Mouse (Mus musculus): ENCODE measurements around the gene Tpgs1. TPM values are rescaled to one million over a fixed set of nuclear protein-coding genes. Genes with fewer than 3 reads are reported as not detected.

Tpgs1 gene
- polyA plus RNA-seq, 1 experiment: 60.3 TPM

- no peak for TF ChIP-seq POLR2A (IDR thresholded peaks at IDR 0.05; ENCODE audit: low read depth, low read length)
- TF ChIP-seq CTCF (conservative IDR thresholded peaks at IDR 0.05; ENCODE audit: insufficient read depth, insufficient read length, low read depth, low read length): no peak
- H3K4me1 ChIP-seq (ENCODE audit: control insufficient read depth, insufficient read depth, low read length): no peaks in the 10 kb centered on the region
- no peak for DNase-seq
- no peak overlapping the region for H3K4me3 ChIP-seq (ENCODE audit: insufficient read depth, low read depth, low read length)
- 84% methylated on average over 8 of the region's 8 CpGs for WGBS
- H3K36me3 ChIP-seq (ENCODE audit: control insufficient read depth, insufficient read depth, low read length): no peaks in the 10 kb centered on the region
- H3K27me3 ChIP-seq (replicated peaks; ENCODE audit: control insufficient read depth, insufficient read depth, low read length): no peaks in the 10 kb centered on the region; the same call in 1 of the 2 replicates
- no peak overlapping the region for H3K27ac ChIP-seq (ENCODE audit: insufficient read depth, low read depth, low read length)
Measured at GRCm38 (mm10) chr10:79636287-79636686, 32.9 kb upstream of the Tpgs1 start.

- Histone ChIP-seq H3K27ac (ENCODE audit: insufficient read depth, low read depth, low read length) (no peak within 1 kb of the TSS), H3K27me3 (replicated peaks; ENCODE audit: control insufficient read depth, insufficient read depth, low read length) (no peaks in the 10 kb centered on the region; the same call in 1 of the 2 replicates), H3K4me3 (ENCODE audit: insufficient read depth, low read depth, low read length) (peak within 1 kb of the TSS; percentile 18; the same call in 1 of the 2 replicates), H3K4me1 (ENCODE audit: control insufficient read depth, insufficient read depth, low read length) (no peaks in the 10 kb centered on the region), H3K36me3 (ENCODE audit: control insufficient read depth, insufficient read depth, low read length) (no peaks in the 10 kb centered on the region)
- no peak for DNase-seq
- 1% methylated on average over 112 of the region's 116 CpGs for WGBS
- TF ChIP-seq POLR2A (IDR thresholded peaks at IDR 0.05; ENCODE audit: low read depth, low read length): no peak
- no peak for TF ChIP-seq CTCF (conservative IDR thresholded peaks at IDR 0.05; ENCODE audit: insufficient read depth, insufficient read length, low read depth, low read length)
Measured at GRCm38 (mm10) chr10:79637128-79638110, 31.8 kb upstream of the Tpgs1 start, which contains the start of gene Shc2. Gene Shc2 (minus strand): TSS chr10:79637918.

- no peak for TF ChIP-seq POLR2A (IDR thresholded peaks at IDR 0.05; ENCODE audit: low read depth, low read length)
- no peak for TF ChIP-seq CTCF (conservative IDR thresholded peaks at IDR 0.05; ENCODE audit: insufficient read depth, insufficient read length, low read depth, low read length)
- no peak overlapping the region for H3K27ac ChIP-seq (ENCODE audit: insufficient read depth, low read depth, low read length)
- no peaks in the 10 kb centered on the region; the same call in 1 of the 2 replicates for H3K27me3 ChIP-seq (replicated peaks; ENCODE audit: control insufficient read depth, insufficient read depth, low read length)
- WGBS: 10% methylated on average over 23 of the region's 23 CpGs
- no peak for DNase-seq
- no peaks in the 10 kb centered on the region for H3K36me3 ChIP-seq (ENCODE audit: control insufficient read depth, insufficient read depth, low read length)
- no peaks in the 10 kb centered on the region for H3K4me1 ChIP-seq (ENCODE audit: control insufficient read depth, insufficient read depth, low read length)
- no peak overlapping the region for H3K4me3 ChIP-seq (ENCODE audit: insufficient read depth, low read depth, low read length)
Measured at GRCm38 (mm10) chr10:79638486-79639204, 30.5 kb upstream of the Tpgs1 start.

- Histone ChIP-seq H3K4me3 (ENCODE audit: insufficient read depth, low read depth, low read length) (no peak within 1 kb of the TSS), H3K27ac (ENCODE audit: insufficient read depth, low read depth, low read length) (no peak within 1 kb of the TSS), H3K27me3 (replicated peaks; ENCODE audit: control insufficient read depth, insufficient read depth, low read length) (no peaks in the 10 kb centered on the region), H3K4me1 (ENCODE audit: control insufficient read depth, insufficient read depth, low read length) (no peaks in the 10 kb centered on the region), H3K36me3 (ENCODE audit: control insufficient read depth, insufficient read depth, low read length) (no peaks in the 10 kb centered on the region)
- WGBS: 52% methylated on average over 8 of the region's 8 CpGs
- TF ChIP-seq CTCF (conservative IDR thresholded peaks at IDR 0.05; ENCODE audit: insufficient read depth, insufficient read length, low read depth, low read length): no peak
- no peak for TF ChIP-seq POLR2A (IDR thresholded peaks at IDR 0.05; ENCODE audit: low read depth, low read length)
- DNase-seq: no peak
Measured at GRCm38 (mm10) chr10:79645711-79646110, 23.5 kb upstream of the Tpgs1 start, which contains the start of gene Odf3l2. Gene Odf3l2 (minus strand): TSS chr10:79645738.

- H3K4me3 ChIP-seq (ENCODE audit: insufficient read depth, low read depth, low read length): no peak overlapping the region
- TF ChIP-seq POLR2A (IDR thresholded peaks at IDR 0.05; ENCODE audit: low read depth, low read length): no peak
- TF ChIP-seq CTCF (conservative IDR thresholded peaks at IDR 0.05; ENCODE audit: insufficient read depth, insufficient read length, low read depth, low read length): peak; percentile 94
- WGBS: 30% methylated on average over 7 of the region's 7 CpGs
Measured at GRCm38 (mm10) chr10:79649070-79649751, 20.0 kb upstream of the Tpgs1 start.

GRCm38 (mm10) chr10:79652789-79653188 lies 16.4 kb upstream of the Tpgs1 start:
- DNase-seq: peak; percentile 17
- 60% methylated on average over 7 of the region's 7 CpGs for WGBS
- no peaks in the 10 kb centered on the region for H3K27me3 ChIP-seq (replicated peaks; ENCODE audit: control insufficient read depth, insufficient read depth, low read length)
- no peak overlapping the region for H3K27ac ChIP-seq (ENCODE audit: insufficient read depth, low read depth, low read length)
- no peaks in the 10 kb centered on the region for H3K4me1 ChIP-seq (ENCODE audit: control insufficient read depth, insufficient read depth, low read length)
- H3K4me3 ChIP-seq (ENCODE audit: insufficient read depth, low read depth, low read length): no peak overlapping the region
- TF ChIP-seq CTCF (conservative IDR thresholded peaks at IDR 0.05; ENCODE audit: insufficient read depth, insufficient read length, low read depth, low read length) (no peak), POLR2A (IDR thresholded peaks at IDR 0.05; ENCODE audit: low read depth, low read length) (no peak)
- H3K36me3 ChIP-seq (ENCODE audit: control insufficient read depth, insufficient read depth, low read length): no peaks in the 10 kb centered on the region

More at GRCm38 (mm10) chr10:79649070-79649751, 20.0 kb upstream of the Tpgs1 start:
- Histone ChIP-seq H3K36me3 (ENCODE audit: control insufficient read depth, insufficient read depth, low read length) (no peaks in the 10 kb centered on the region), H3K27me3 (replicated peaks; ENCODE audit: control insufficient read depth, insufficient read depth, low read length) (no peaks in the 10 kb centered on the region), H3K4me1 (ENCODE audit: control insufficient read depth, insufficient read depth, low read length) (no peaks in the 10 kb centered on the region), H3K27ac (ENCODE audit: insufficient read depth, low read depth, low read length) (no peak overlapping the region)
- DNase-seq: peak; percentile 72

Measured in kidney, adult 2 months (tissue).